ENCODE assay signal across 9 mouse cellular contexts in genomic region chr15:79192450-79192849, GRCm38 (mm10). TPM values are rescaled to one million over a fixed set of nuclear protein-coding genes. Genes with fewer than 3 reads are reported as not detected.
A peak's percentile ranks its signal among the peaks of the same experiment; 100 is the strongest.
DNase-seq lines count a peak whose midpoint lies in the region; ATAC-seq lines count a peak whose summit lies in the region.
"Had no signal": no experiment of that assay in that cellular context is flagged by ENCODE, and none has a peak within 500 bp of the region (broad histone marks: within the 10 kb centered on the region; RNA-seq: fewer than 3 reads in every experiment).

No protein-coding gene starts in this region.

- H3K27ac ChIP-seq in kidney, embryonic 14.5 days (ENCODE audit: low read depth, low read length) = peak overlapping the region; percentile 5; the same call in 1 of the 2 replicates
- peak overlapping the region; percentile 88 for H3K27ac ChIP-seq in embryonic facial prominence, embryonic 12.5 days
- peak overlapping the region; percentile 92 for H3K27ac ChIP-seq in hindbrain, embryonic 12.5 days
- peak overlapping the region; percentile 87 for H3K27ac ChIP-seq in neural tube, embryonic 12.5 days

- no peaks in the 10 kb centered on the region for H3K27me3 ChIP-seq in kidney, embryonic 14.5 days (ENCODE audit: control insufficient read depth, insufficient read depth, low read length)
- no peaks in the 10 kb centered on the region for H3K27me3 ChIP-seq in embryonic facial prominence, embryonic 12.5 days
- no peaks in the 10 kb centered on the region for H3K27me3 ChIP-seq in hindbrain, embryonic 12.5 days
- H3K27me3 ChIP-seq in neural tube, embryonic 12.5 days (replicated peaks) = no peaks in the 10 kb centered on the region

- WGBS in kidney, embryonic 14.5 days = 93% methylated on average over 6 of the region's 6 CpGs
- WGBS in embryonic facial prominence, embryonic 12.5 days = 78% methylated on average over 6 of the region's 6 CpGs
- 82% methylated on average over 6 of the region's 6 CpGs for WGBS in hindbrain, embryonic 12.5 days
- WGBS in neural tube, embryonic 12.5 days = 79% methylated on average over 6 of the region's 6 CpGs

- ATAC-seq in kidney, embryonic 14.5 days (ENCODE audit: low FRiP score, low TSS enrichment) = no peak
- ATAC-seq in embryonic facial prominence, embryonic 12.5 days (ENCODE audit: insufficient number of reproducible peaks, insufficient read depth, low FRiP score, low TSS enrichment) = no peak
- 0 out of 2 replicates have a peak, but pooled peaks have one; percentile 27 for ATAC-seq in hindbrain, embryonic 12.5 days (ENCODE audit: low FRiP score)
- ATAC-seq in neural tube, embryonic 12.5 days (ENCODE audit: low FRiP score, low read depth) = peak; percentile 34

- no peak for DNase-seq in kidney, postnatal 25 days
- DNase-seq in thymus, postnatal 10 days (ENCODE audit: low spot score in 2 of 2) = no peak
- no peak for DNase-seq in spleen, adult 12 weeks (ENCODE audit: low spot score)
- no peak for DNase-seq in B cell, adult 2 months
- DNase-seq: thymus, adult 2 months had no signal

- no peaks in the 10 kb centered on the region for H3K36me3 ChIP-seq in kidney, embryonic 14.5 days (ENCODE audit: control insufficient read depth, insufficient read depth, low read length)
- no peaks in the 10 kb centered on the region for H3K36me3 ChIP-seq in embryonic facial prominence, embryonic 12.5 days
- no peaks in the 10 kb centered on the region for H3K36me3 ChIP-seq in hindbrain, embryonic 12.5 days
- H3K36me3 ChIP-seq in neural tube, embryonic 12.5 days = no peaks in the 10 kb centered on the region

- no peaks in the 10 kb centered on the region for H3K9me3 ChIP-seq in kidney, embryonic 14.5 days (ENCODE audit: control insufficient read depth, low read length)
- no peaks in the 10 kb centered on the region for H3K9me3 ChIP-seq in embryonic facial prominence, embryonic 12.5 days
- H3K9me3 ChIP-seq in hindbrain, embryonic 12.5 days (replicated peaks) = no peaks in the 10 kb centered on the region
- H3K9me3 ChIP-seq in neural tube, embryonic 12.5 days = no peaks in the 10 kb centered on the region

- H3K4me1 ChIP-seq in kidney, embryonic 14.5 days (ENCODE audit: control insufficient read depth, insufficient read depth, low read length) = 0 out of 2 replicates have a peak, but pooled peaks cover 6% of the 10 kb centered on the region
- peaks cover 16% of the 10 kb centered on the region for H3K4me1 ChIP-seq in embryonic facial prominence, embryonic 12.5 days
- H3K4me1 ChIP-seq in hindbrain, embryonic 12.5 days = peaks cover 29% of the 10 kb centered on the region
- peaks cover 29% of the 10 kb centered on the region for H3K4me1 ChIP-seq in neural tube, embryonic 12.5 days

- H3K4me3 ChIP-seq in kidney, embryonic 14.5 days (ENCODE audit: low read length) = no peak overlapping the region
- no peak overlapping the region for H3K4me3 ChIP-seq in embryonic facial prominence, embryonic 12.5 days
- H3K4me3 ChIP-seq in hindbrain, embryonic 12.5 days = no peak overlapping the region
- no peak overlapping the region for H3K4me3 ChIP-seq in neural tube, embryonic 12.5 days

- H3K4me2 ChIP-seq in kidney, embryonic 14.5 days (replicated peaks; ENCODE audit: low read depth, low read length) = no peak overlapping the region
- no peak overlapping the region for H3K4me2 ChIP-seq in embryonic facial prominence, embryonic 12.5 days (replicated peaks)
- H3K4me2 ChIP-seq in hindbrain, embryonic 12.5 days (replicated peaks) = peak overlapping the region; percentile 33; the same call in 1 of the 2 replicates
- H3K4me2 ChIP-seq in neural tube, embryonic 12.5 days (replicated peaks) = peak overlapping the region; percentile 42; the same call in 1 of the 2 replicates

- no peak overlapping the region for H3K9ac ChIP-seq in kidney, embryonic 14.5 days (ENCODE audit: low read depth, low read length)
- no peak overlapping the region for H3K9ac ChIP-seq in embryonic facial prominence, embryonic 12.5 days
- no peak overlapping the region for H3K9ac ChIP-seq in hindbrain, embryonic 12.5 days
- no peak overlapping the region for H3K9ac ChIP-seq in neural tube, embryonic 12.5 days

RNA-seq across cellular contexts. Expression of gene Sox10, which starts 27.4 kb away (rescaled TPM):
- polyA plus RNA-seq in kidney, embryonic 14.5 days (2014; fragmentation: Nextera tagmentation; extraction: Ambion mirVana) = 0.21 and 0.22 TPM in 2 replicates
- 21.1 and 21.7 TPM in 2 replicates for polyA plus RNA-seq in embryonic facial prominence, embryonic 12.5 days (2016; fragmentation: Nextera tagmentation; extraction: Ambion mirVana)
- polyA plus RNA-seq in hindbrain, embryonic 12.5 days (2016; fragmentation: Nextera tagmentation; extraction: Ambion mirVana) = 12.4 and 19.5 TPM in 2 replicates
- 27.4 and 35.8 TPM in 2 replicates for polyA plus RNA-seq in neural tube, embryonic 12.5 days (2016; fragmentation: Nextera tagmentation; extraction: Ambion mirVana)

RNA-seq across cellular contexts. Expression of gene Pick1, which starts 36.5 kb away (rescaled TPM):
- 25.8 and 31.4 TPM in 2 replicates for polyA plus RNA-seq in kidney, embryonic 14.5 days (2014; fragmentation: Nextera tagmentation; extraction: Ambion mirVana)
- 60.2 and 60.7 TPM in 2 replicates for polyA plus RNA-seq in embryonic facial prominence, embryonic 12.5 days (2016; fragmentation: Nextera tagmentation; extraction: Ambion mirVana)
- 67.1 and 72.6 TPM in 2 replicates for polyA plus RNA-seq in hindbrain, embryonic 12.5 days (2016; fragmentation: Nextera tagmentation; extraction: Ambion mirVana)
- 72.6 and 78.2 TPM in 2 replicates for polyA plus RNA-seq in neural tube, embryonic 12.5 days (2016; fragmentation: Nextera tagmentation; extraction: Ambion mirVana)

RNA-seq across cellular contexts. Expression of gene Gm49486, which starts 36.7 kb away (rescaled TPM):
- polyA plus RNA-seq in kidney, embryonic 14.5 days (2014; fragmentation: Nextera tagmentation; extraction: Ambion mirVana) = 0.21 and 0.61 TPM in 2 replicates
- polyA plus RNA-seq in embryonic facial prominence, embryonic 12.5 days (2016; fragmentation: Nextera tagmentation; extraction: Ambion mirVana) = 0.78 and 0.90 TPM in 2 replicates
- 1.0 TPM in 2 replicates for polyA plus RNA-seq in hindbrain, embryonic 12.5 days (2016; fragmentation: Nextera tagmentation; extraction: Ambion mirVana)
- polyA plus RNA-seq in neural tube, embryonic 12.5 days (2016; fragmentation: Nextera tagmentation; extraction: Ambion mirVana) = 1.3 and 1.5 TPM in 2 replicates

RNA-seq across cellular contexts. Expression of gene 1700088E04Rik, which starts 51.4 kb away (rescaled TPM):
- 7.1 and 8.8 TPM in 2 replicates for polyA plus RNA-seq in kidney, embryonic 14.5 days (2014; fragmentation: Nextera tagmentation; extraction: Ambion mirVana)
- 7.3 and 7.4 TPM in 2 replicates for polyA plus RNA-seq in embryonic facial prominence, embryonic 12.5 days (2016; fragmentation: Nextera tagmentation; extraction: Ambion mirVana)
- 13.4 and 15.8 TPM in 2 replicates for polyA plus RNA-seq in hindbrain, embryonic 12.5 days (2016; fragmentation: Nextera tagmentation; extraction: Ambion mirVana)
- polyA plus RNA-seq in neural tube, embryonic 12.5 days (2016; fragmentation: Nextera tagmentation; extraction: Ambion mirVana) = 9.4 and 11.7 TPM in 2 replicates

RNA-seq across cellular contexts. Expression of gene Polr2f, which starts 51.6 kb away (rescaled TPM):
- polyA plus RNA-seq in kidney, embryonic 14.5 days (2014; fragmentation: Nextera tagmentation; extraction: Ambion mirVana) = 352 and 434 TPM in 2 replicates
- polyA plus RNA-seq in embryonic facial prominence, embryonic 12.5 days (2016; fragmentation: Nextera tagmentation; extraction: Ambion mirVana) = 359 and 385 TPM in 2 replicates
- 298 and 337 TPM in 2 replicates for polyA plus RNA-seq in hindbrain, embryonic 12.5 days (2016; fragmentation: Nextera tagmentation; extraction: Ambion mirVana)
- polyA plus RNA-seq in neural tube, embryonic 12.5 days (2016; fragmentation: Nextera tagmentation; extraction: Ambion mirVana) = 318 and 338 TPM in 2 replicates

Comparison
In these comparisons a context has a peak if more than half of its experiments do, and no peak if none do; other contexts are left out.
1. ATAC-seq: peak in hindbrain, embryonic 12.5 days (single experiment) and neural tube, embryonic 12.5 days (single experiment); none in kidney, embryonic 14.5 days (single experiment) and embryonic facial prominence, embryonic 12.5 days (single experiment).
2. H3K27ac ChIP-seq: peak in every context shown above with its lines; median percentile 92 in hindbrain, embryonic 12.5 days; 88 in embryonic facial prominence, embryonic 12.5 days; 87 in neural tube, embryonic 12.5 days; 5 in kidney, embryonic 14.5 days.
3. H3K4me2 ChIP-seq: peak in hindbrain, embryonic 12.5 days (single experiment) and neural tube, embryonic 12.5 days (single experiment); none in kidney, embryonic 14.5 days (single experiment) and embryonic facial prominence, embryonic 12.5 days (single experiment).
4. RNA of gene Sox10, which starts 27.4 kb away (polyA plus RNA-seq): 27.4 to 35.8 TPM in neural tube, embryonic 12.5 days, 21.1 to 21.7 TPM in embryonic facial prominence, embryonic 12.5 days and 12.4 to 19.5 TPM in hindbrain, embryonic 12.5 days; 0.21 to 0.22 TPM in kidney, embryonic 14.5 days; every median in the first group is over 10 times any median in the second.